ENCODE assay signal across 28 mouse cellular contexts in genomic region chr3:17360253-17360652, GRCm38 (mm10).
DNase-seq lines count a peak whose midpoint lies in the region; ATAC-seq and TF ChIP-seq lines count a peak whose summit lies in the region.
"Had no signal": no experiment of that assay in that cellular context is flagged by ENCODE, and none has a peak within 500 bp of the region (broad histone marks: within the 10 kb centered on the region; RNA-seq: fewer than 3 reads in every experiment).

No protein-coding gene starts in this region.

- H3K36me3 ChIP-seq in forebrain, embryonic 13.5 days (ENCODE audit: poor library complexity, severe bottlenecking) = no peaks in the 10 kb centered on the region
- H3K36me3 ChIP-seq in forebrain, embryonic 12.5 days (replicated peaks) = no peaks in the 10 kb centered on the region
- H3K36me3 ChIP-seq in hindbrain, postnatal 0 days (ENCODE audit: insufficient read depth, low read length) = no peaks in the 10 kb centered on the region
- H3K36me3 ChIP-seq in hindbrain, embryonic 16.5 days (ENCODE audit: control insufficient read depth, insufficient read depth, low read length) = no peaks in the 10 kb centered on the region
- no peaks in the 10 kb centered on the region for H3K36me3 ChIP-seq in neural tube, embryonic 15.5 days
- H3K36me3 ChIP-seq: embryonic facial prominence, embryonic 12.5 days; embryonic facial prominence, embryonic 15.5 days; G1E; heart, embryonic 10.5 days; heart, embryonic 13.5 days; intestine, embryonic 15.5 days had no signal

- no peaks in the 10 kb centered on the region for H3K9me3 ChIP-seq in forebrain, embryonic 13.5 days (replicated peaks)
- H3K9me3 ChIP-seq in forebrain, embryonic 12.5 days = no peaks in the 10 kb centered on the region
- no peaks in the 10 kb centered on the region for H3K9me3 ChIP-seq in hindbrain, postnatal 0 days (ENCODE audit: low read length)
- no peaks in the 10 kb centered on the region for H3K9me3 ChIP-seq in hindbrain, embryonic 16.5 days (ENCODE audit: control insufficient read depth, low read length)
- no peaks in the 10 kb centered on the region for H3K9me3 ChIP-seq in neural tube, embryonic 15.5 days (replicated peaks)
- H3K9me3 ChIP-seq: embryonic facial prominence, embryonic 12.5 days; embryonic facial prominence, embryonic 15.5 days; G1E; heart, embryonic 10.5 days; heart, embryonic 13.5 days; intestine, embryonic 15.5 days had no signal

- peak; percentile 5 for DNase-seq in hindbrain, postnatal 0 days (ENCODE audit: low spot score)
- DNase-seq in brain, embryonic 18.5 days (ENCODE audit: low read depth, low spot score) = peak; percentile 10
- DNase-seq in right cerebral cortex, postnatal 25 days = no peak
- DNase-seq: adrenal gland, postnatal 10 days; adrenal gland, postnatal 36 days; B cell, adult 2 months; cerebellum, adult 18-20 months; cerebellum, adult 9-10 months; cerebellum, postnatal 25 days; gastrocnemius, postnatal 10 days; gastrocnemius, postnatal 36 days; heart, adult 2 months; heart, postnatal 14 days; heart, postnatal 4 days; kidney, adult 11 months had no signal

- no peak overlapping the region for H3K9ac ChIP-seq in forebrain, embryonic 13.5 days
- H3K9ac ChIP-seq in forebrain, embryonic 12.5 days = no peak overlapping the region
- H3K9ac ChIP-seq in hindbrain, postnatal 0 days (replicated peaks; ENCODE audit: low read length) = no peak overlapping the region
- no peak overlapping the region for H3K9ac ChIP-seq in hindbrain, embryonic 16.5 days (ENCODE audit: low read depth, low read length)
- no peak overlapping the region for H3K9ac ChIP-seq in neural tube, embryonic 15.5 days (replicated peaks)
- H3K9ac ChIP-seq: embryonic facial prominence, embryonic 12.5 days; embryonic facial prominence, embryonic 15.5 days; heart, embryonic 13.5 days; hindbrain, embryonic 14.5 days; intestine, embryonic 15.5 days had no signal

- H3K4me2 ChIP-seq in forebrain, embryonic 13.5 days = no peak overlapping the region
- no peak overlapping the region for H3K4me2 ChIP-seq in forebrain, embryonic 12.5 days
- H3K4me2 ChIP-seq in hindbrain, postnatal 0 days (ENCODE audit: low read depth, low read length) = no peak overlapping the region
- no peak overlapping the region for H3K4me2 ChIP-seq in hindbrain, embryonic 16.5 days (ENCODE audit: low read length)
- H3K4me2 ChIP-seq in neural tube, embryonic 15.5 days = no peak overlapping the region
- H3K4me2 ChIP-seq: embryonic facial prominence, embryonic 12.5 days; embryonic facial prominence, embryonic 15.5 days; heart, embryonic 13.5 days; hindbrain, embryonic 14.5 days; intestine, embryonic 15.5 days had no signal

- 73% methylated on average over 3 of the region's 3 CpGs for whole genome bisulfite sequencing in forebrain, embryonic 13.5 days
- 92% methylated on average over 3 of the region's 3 CpGs for WGBS in forebrain, embryonic 12.5 days
- WGBS in hindbrain, postnatal 0 days = 83% methylated on average over 3 of the region's 3 CpGs
- 77% methylated on average over 3 of the region's 3 CpGs for WGBS in hindbrain, embryonic 16.5 days
- WGBS in neural tube, embryonic 15.5 days = 90% methylated on average over 3 of the region's 3 CpGs

- no peak for TF ChIP-seq CTCF in hindbrain, postnatal 0 days (IDR thresholded peaks at IDR 0.05; ENCODE audit: low read depth)

- peak; percentile 71; the same call in 1 of the 2 replicates for ATAC-seq in forebrain, embryonic 13.5 days
- no peak for ATAC-seq in forebrain, embryonic 12.5 days (ENCODE audit: low FRiP score)
- ATAC-seq in hindbrain, postnatal 0 days = no peak
- no peak for ATAC-seq in hindbrain, embryonic 16.5 days
- no peak for ATAC-seq in neural tube, embryonic 15.5 days (ENCODE audit: low FRiP score)
- ATAC-seq: intestine, embryonic 15.5 days; Patski had no signal

- H3K27ac ChIP-seq in forebrain, embryonic 13.5 days = no peak overlapping the region
- no peak overlapping the region for H3K27ac ChIP-seq in forebrain, embryonic 12.5 days
- no peak overlapping the region for H3K27ac ChIP-seq in hindbrain, postnatal 0 days
- H3K27ac ChIP-seq in hindbrain, embryonic 16.5 days (ENCODE audit: low read depth, low read length) = no peak overlapping the region
- no peak overlapping the region for H3K27ac ChIP-seq in neural tube, embryonic 15.5 days (replicated peaks)
- H3K27ac ChIP-seq: embryonic facial prominence, embryonic 12.5 days; embryonic facial prominence, embryonic 15.5 days; heart, adult 2 months; heart, embryonic 10.5 days; heart, embryonic 13.5 days; hindbrain, embryonic 14.5 days; intestine, embryonic 15.5 days had no signal

- no peaks in the 10 kb centered on the region for H3K4me1 ChIP-seq in forebrain, embryonic 13.5 days
- no peaks in the 10 kb centered on the region for H3K4me1 ChIP-seq in forebrain, embryonic 12.5 days
- no peaks in the 10 kb centered on the region for H3K4me1 ChIP-seq in hindbrain, postnatal 0 days (ENCODE audit: insufficient read depth, low read length)
- no peaks in the 10 kb centered on the region for H3K4me1 ChIP-seq in hindbrain, embryonic 16.5 days (ENCODE audit: control insufficient read depth, insufficient read depth, low read depth, low read length)
- H3K4me1 ChIP-seq in neural tube, embryonic 15.5 days = no peaks in the 10 kb centered on the region
- H3K4me1 ChIP-seq: embryonic facial prominence, embryonic 12.5 days; embryonic facial prominence, embryonic 15.5 days; heart, embryonic 10.5 days; heart, embryonic 13.5 days; intestine, embryonic 15.5 days had no signal

- no peak overlapping the region for H3K4me3 ChIP-seq in forebrain, embryonic 13.5 days
- no peak overlapping the region for H3K4me3 ChIP-seq in forebrain, embryonic 12.5 days (replicated peaks)
- H3K4me3 ChIP-seq in hindbrain, postnatal 0 days (ENCODE audit: low read length) = no peak overlapping the region
- H3K4me3 ChIP-seq in hindbrain, embryonic 16.5 days (ENCODE audit: low read length) = no peak overlapping the region
- H3K4me3 ChIP-seq in neural tube, embryonic 15.5 days (replicated peaks) = no peak overlapping the region
- H3K4me3 ChIP-seq: embryonic facial prominence, embryonic 12.5 days; embryonic facial prominence, embryonic 15.5 days; heart, adult 2 months; heart, embryonic 10.5 days; heart, embryonic 13.5 days; intestine, embryonic 15.5 days had no signal

- no peaks in the 10 kb centered on the region for H3K27me3 ChIP-seq in forebrain, embryonic 13.5 days
- H3K27me3 ChIP-seq in forebrain, embryonic 12.5 days = no peaks in the 10 kb centered on the region
- no peaks in the 10 kb centered on the region for H3K27me3 ChIP-seq in hindbrain, postnatal 0 days (ENCODE audit: insufficient read depth, low read length)
- H3K27me3 ChIP-seq in hindbrain, embryonic 16.5 days (replicated peaks; ENCODE audit: control insufficient read depth, insufficient read depth, low read length) = no peaks in the 10 kb centered on the region
- H3K27me3 ChIP-seq in neural tube, embryonic 15.5 days (replicated peaks) = no peaks in the 10 kb centered on the region
- H3K27me3 ChIP-seq: CH12.LX; embryonic facial prominence, embryonic 12.5 days; embryonic facial prominence, embryonic 15.5 days; heart, embryonic 13.5 days; intestine, embryonic 15.5 days; Patski had no signal
